Mouse (Mus musculus) midbrain, embryonic 10.5 days (tissue): ENCODE measurements at regions not wholly inside any gene's neighbourhood (a gene's known extent, or its start where the extent isn't known, plus 50 kb on each side); places are given as distances from the start of the nearest gene placed in this dataset.

ENCODE experiments used
- DNase-seq: peaks from one replicate; pipeline ENCODE4 v3.0.0-alpha.2; 2017; ENCODE audit warnings: low spot score
- H3K27ac ChIP-seq: fragments of 300-500 bp; sonication (generic); replicated peaks from 2 replicates; pipeline ENCODE4 v1.5.1; 2016; ENCODE audit warnings: mild to moderate bottlenecking
- H3K27me3 ChIP-seq: fragments of 300-500 bp; sonication (generic); 2 replicates; pipeline ENCODE4 v1.6.1; 2016; ENCODE audit warnings: low read depth, mild to moderate bottlenecking; ENCODE audit not compliant: poor library complexity, severe bottlenecking
- H3K36me3 ChIP-seq: fragments of 300-500 bp; sonication (generic); 2 replicates; pipeline ENCODE4 v1.6.1; 2016; ENCODE audit warnings: mild to moderate bottlenecking, moderate library complexity
- H3K4me1 ChIP-seq: fragments of 300-500 bp; sonication (generic); 2 replicates; pipeline ENCODE4 v1.6.1; 2016
- H3K4me3 ChIP-seq: fragments of 300-500 bp; sonication (generic); 2 replicates; pipeline ENCODE4 v1.5.1; 2016; ENCODE audit warnings: mild to moderate bottlenecking, moderate library complexity
- H3K9me3 ChIP-seq: fragments of 300-500 bp; sonication (generic); replicated peaks from 2 replicates; pipeline ENCODE4 v1.6.1; 2016; ENCODE audit warnings: mild to moderate bottlenecking
- WGBS: fragments of 180-500 bp; shearing (Covaris S2); methylation state at CpG from one replicate; pipeline ENCODE4 v1.1.7; 2016; 5-methylcytosine and 5-hydroxymethylcytosine counted together

- no peak for DNase-seq
- H3K9me3 ChIP-seq, result no peaks in the 10 kb centered on the region
- WGBS, result 82% methylated on average over 3 of the region's 3 CpGs
- peak overlapping the region; percentile 92 for H3K27ac ChIP-seq
- H3K4me3 ChIP-seq, result no peak overlapping the region
- H3K27me3 ChIP-seq, result peaks cover 40% of the 10 kb centered on the region
- H3K36me3 ChIP-seq, result no peaks in the 10 kb centered on the region
- H3K4me1 ChIP-seq, result peaks cover 74% of the 10 kb centered on the region
Observed at GRCm38 (mm10) chr14:25399286-25399685, 59.7 kb upstream of the Zmiz1 start.

GRCm38 (mm10) chr14:25401104-25401963 is 57.7 kb upstream of the Zmiz1 start:
- peaks cover 24% of the 10 kb centered on the region for H3K27me3 ChIP-seq
- peak overlapping the region; percentile 92 for H3K27ac ChIP-seq
- DNase-seq, result no peak
- H3K9me3 ChIP-seq, result no peaks in the 10 kb centered on the region
- WGBS, result 88% methylated on average over 19 of the region's 19 CpGs
- no peaks in the 10 kb centered on the region for H3K36me3 ChIP-seq
- H3K4me3 ChIP-seq, result 0 out of 2 replicates have a peak overlapping the region, but pooled peaks have one; percentile 1
- H3K4me1 ChIP-seq, result peaks cover 63% of the 10 kb centered on the region

GRCm38 (mm10) chr14:25402409-25402808 is 56.6 kb upstream of the Zmiz1 start:
- Histone ChIP-seq H3K9me3 (no peaks in the 10 kb centered on the region), H3K27me3 (peaks cover 24% of the 10 kb centered on the region), H3K4me1 (peaks cover 57% of the 10 kb centered on the region), H3K36me3 (no peaks in the 10 kb centered on the region), H3K4me3 (no peak overlapping the region), H3K27ac (peak overlapping the region; percentile 92)
- WGBS, result 78% methylated on average over 1 of the region's 1 CpGs
- no peak for DNase-seq

- Histone ChIP-seq H3K4me3 (no peak overlapping the region), H3K27me3 (peaks cover 14% of the 10 kb centered on the region), H3K9me3 (no peaks in the 10 kb centered on the region), H3K36me3 (no peaks in the 10 kb centered on the region), H3K27ac (no peak overlapping the region; the same call in 1 of the 2 replicates), H3K4me1 (peaks cover 30% of the 10 kb centered on the region)
- DNase-seq, result no peak
- WGBS, result 88% methylated on average over 4 of the region's 4 CpGs
Observed at GRCm38 (mm10) chr14:25405191-25405590, 53.8 kb upstream of the Zmiz1 start.

GRCm38 (mm10) chr14:25406059-25406458 is 52.9 kb upstream of the Zmiz1 start:
- H3K4me1 ChIP-seq, result peaks cover 33% of the 10 kb centered on the region
- H3K4me3 ChIP-seq, result no peak overlapping the region
- H3K27ac ChIP-seq, result 0 out of 2 replicates have a peak overlapping the region, but pooled peaks have one; percentile 33
- no peak for DNase-seq
- peaks cover 14% of the 10 kb centered on the region for H3K27me3 ChIP-seq
- no peaks in the 10 kb centered on the region for H3K9me3 ChIP-seq
- WGBS, result 85% methylated on average over 3 of the region's 3 CpGs
- H3K36me3 ChIP-seq, result no peaks in the 10 kb centered on the region

- Histone ChIP-seq H3K27me3 (peaks cover 10% of the 10 kb centered on the region), H3K4me1 (peaks cover 39% of the 10 kb centered on the region), H3K4me3 (no peak overlapping the region), H3K9me3 (no peaks in the 10 kb centered on the region), H3K36me3 (no peaks in the 10 kb centered on the region), H3K27ac (0 out of 2 replicates have a peak overlapping the region, but pooled peaks have one; percentile 33)
- DNase-seq, result no peak
- WGBS, result 93% methylated on average over 6 of the region's 6 CpGs
Observed at GRCm38 (mm10) chr14:25406613-25407012, 52.4 kb upstream of the Zmiz1 start.

GRCm38 (mm10) chr14:25407111-25407510 is 51.9 kb upstream of the Zmiz1 start:
- H3K27ac ChIP-seq, result peak overlapping the region; percentile 42; the same call in 1 of the 2 replicates
- peaks cover 5% of the 10 kb centered on the region; the same call in 1 of the 2 replicates for H3K27me3 ChIP-seq
- H3K4me1 ChIP-seq, result peaks cover 37% of the 10 kb centered on the region
- H3K9me3 ChIP-seq, result no peaks in the 10 kb centered on the region
- no peaks in the 10 kb centered on the region for H3K36me3 ChIP-seq
- no peak for DNase-seq
- WGBS, result 81% methylated on average over 7 of the region's 7 CpGs
- no peak overlapping the region for H3K4me3 ChIP-seq
